ENCODE assay signal across 7 mouse cellular contexts in genomic region chr17:13676099-13676498, GRCm38 (mm10).
DNase-seq lines count a peak whose midpoint lies in the region; ATAC-seq and TF ChIP-seq lines count a peak whose summit lies in the region.
"Not testable (repeated sequence)": the region's sequence is repeated elsewhere in the genome, so short reads cannot be mapped to it uniquely, and the experiment has no call there.

No protein-coding gene starts in this region.

- H3K4me1 ChIP-seq in forebrain, embryonic 15.5 days = peaks cover 32% of the 10 kb centered on the region
- peaks cover 19% of the 10 kb centered on the region for H3K4me1 ChIP-seq in forebrain, postnatal 0 days (ENCODE audit: insufficient read depth)
- peaks cover 13% of the 10 kb centered on the region for H3K4me1 ChIP-seq in heart, adult 2 months (ENCODE audit: control insufficient read depth, insufficient read depth, low read length)
- peaks cover 45% of the 10 kb centered on the region for H3K4me1 ChIP-seq in heart, embryonic 10.5 days
- peaks cover 41% of the 10 kb centered on the region for H3K4me1 ChIP-seq in heart, embryonic 13.5 days

- ATAC-seq in forebrain, embryonic 15.5 days (replicated peaks); forebrain, postnatal 0 days; heart, embryonic 13.5 days (ENCODE audit: extremely low read depth, insufficient number of reproducible peaks, low FRiP score, low TSS enrichment): not testable (repeated sequence)

- not testable (repeated sequence) for TF ChIP-seq CTCF in forebrain, postnatal 0 days (IDR thresholded peaks at IDR 0.05; ENCODE audit: low read depth)
- 0 out of 2 replicates have a peak, but pooled peaks have one; percentile 6 for TF ChIP-seq CTCF in heart, adult 2 months (IDR thresholded peaks at IDR 0.05)

- not testable (repeated sequence) for TF ChIP-seq EP300 in heart, adult 2 months (IDR thresholded peaks at IDR 0.05; ENCODE audit: insufficient read depth, low read depth, low read length)

- not testable (repeated sequence) for H3K79me2 ChIP-seq in heart, adult 2 months (replicated peaks; ENCODE audit: control insufficient read depth, insufficient read depth, low read length); myocyte (ENCODE audit: control insufficient read depth, insufficient read depth)

- not testable (repeated sequence) for H3K9ac ChIP-seq in forebrain, embryonic 15.5 days (replicated peaks); forebrain, postnatal 0 days; heart, adult 2 months (ENCODE audit: low read depth, low read length); heart, embryonic 13.5 days

- 82% methylated on average over 3 of the region's 3 CpGs for WGBS in forebrain, embryonic 15.5 days
- WGBS in forebrain, postnatal 0 days = 89% methylated on average over 3 of the region's 3 CpGs
- 77% methylated on average over 3 of the region's 3 CpGs for WGBS in heart, adult 2 months
- WGBS in heart, embryonic 10.5 days = 92% methylated on average over 3 of the region's 3 CpGs
- 84% methylated on average over 3 of the region's 3 CpGs for WGBS in heart, embryonic 13.5 days

- not testable (repeated sequence) for H3K4me3 ChIP-seq in forebrain, embryonic 15.5 days; forebrain, postnatal 0 days (ENCODE audit: low read depth, low read length); heart, adult 2 months; heart, embryonic 10.5 days; heart, embryonic 13.5 days; myocyte

- H3K9me3 ChIP-seq in forebrain, embryonic 15.5 days; forebrain, postnatal 0 days (ENCODE audit: low read length); heart, embryonic 10.5 days; heart, embryonic 13.5 days: not testable (repeated sequence)

- not testable (repeated sequence) for TF ChIP-seq POLR2A in heart, adult 2 months (IDR thresholded peaks at IDR 0.05; ENCODE audit: insufficient read depth, low read depth, low read length); myocyte (IDR thresholded peaks at IDR 0.05; ENCODE audit: insufficient read length, low read depth)

- H3K36me3 ChIP-seq in forebrain, embryonic 15.5 days; forebrain, postnatal 0 days (ENCODE audit: insufficient read depth); heart, adult 2 months (ENCODE audit: control insufficient read depth, insufficient read depth, low read length); heart, embryonic 10.5 days; heart, embryonic 13.5 days; myocyte (ENCODE audit: control insufficient read depth, insufficient read depth): not testable (repeated sequence)

- H3K4me2 ChIP-seq in forebrain, embryonic 15.5 days (replicated peaks); forebrain, postnatal 0 days (ENCODE audit: low read depth); heart, embryonic 13.5 days; myocyte (ENCODE audit: low read depth): not testable (repeated sequence)

- H3K27ac ChIP-seq in forebrain, embryonic 15.5 days (replicated peaks) = peak overlapping the region; percentile 74; the same call in 1 of the 2 replicates
- H3K27ac ChIP-seq in forebrain, postnatal 0 days (ENCODE audit: low read depth, low read length) = peak overlapping the region; percentile 83; the same call in 1 of the 2 replicates
- H3K27ac ChIP-seq in heart, adult 2 months = not testable (repeated sequence)
- H3K27ac ChIP-seq in heart, embryonic 10.5 days = peak overlapping the region; percentile 81; the same call in 1 of the 2 replicates
- H3K27ac ChIP-seq in heart, embryonic 13.5 days (replicated peaks) = 0 out of 2 replicates have a peak overlapping the region, but pooled peaks have one; percentile 76

- not testable (repeated sequence) for H3K27me3 ChIP-seq in forebrain, embryonic 15.5 days; forebrain, postnatal 0 days (ENCODE audit: insufficient read depth, low read length); heart, adult 2 months (ENCODE audit: control insufficient read depth, insufficient read depth, low read length); heart, embryonic 10.5 days (ENCODE audit: insufficient read depth, poor library complexity, severe bottlenecking); heart, embryonic 13.5 days (replicated peaks); myocyte (ENCODE audit: control insufficient read depth, insufficient read depth, insufficient read length)

- not testable (repeated sequence) for H3ac ChIP-seq in myocyte (ENCODE audit: control insufficient read depth, insufficient read length)

- peak; percentile 47 for DNase-seq in adipocyte (ENCODE audit: low spot score)
- DNase-seq in forebrain, postnatal 0 days; heart, adult 2 months; heart, embryonic 10.5 days (ENCODE audit: low spot score): not testable (repeated sequence)

- intact Hi-C loops in heart, adult 2 months (cut with DNase I) = not testable (repeated sequence)

TF ChIP-seq in myocyte, 11 proteins besides CTCF, POLR2A, EP300 and RAD21:
- TF ChIP-seq TCF3 (IDR thresholded peaks at IDR 0.05; ENCODE audit: insufficient read length, low read depth) (peak; percentile 38), MYOG (IDR thresholded peaks at IDR 0.05; ENCODE audit: control insufficient read depth in 1 of 3, insufficient read depth in 1 of 3, insufficient read length in 2 of 3, low read depth in 2 of 3) (peak in 1 of 3 experiments; percentile 74), TCF12 (IDR thresholded peaks at IDR 0.05; ENCODE audit: insufficient read depth, poor library complexity, severe bottlenecking) (peak; percentile 52), MYOD1 (IDR thresholded peaks at IDR 0.05; ENCODE audit: control insufficient read depth in 1 of 3, insufficient read length in 2 of 3, low read depth in 2 of 3) (peak in 2 of 3 experiments; percentile 3 to 57)
